ENCODE assay signal across 8 mouse cellular contexts in genomic region chr2:29965906-29966305, GRCm38 (mm10). TPM values are rescaled to one million over a fixed set of nuclear protein-coding genes. Genes with fewer than 3 reads are reported as not detected.
DNase-seq lines count a peak whose midpoint lies in the region; ATAC-seq and TF ChIP-seq lines count a peak whose summit lies in the region.

No protein-coding gene starts in this region.

- H3K4me2 ChIP-seq in intestine, embryonic 14.5 days (ENCODE audit: low read length) = peak overlapping the region; percentile 67
- H3K4me2 ChIP-seq in midbrain, embryonic 13.5 days (replicated peaks) = peak overlapping the region; percentile 81
- peak overlapping the region; percentile 73 for H3K4me2 ChIP-seq in stomach, postnatal 0 days (replicated peaks; ENCODE audit: low read depth)

- peak overlapping the region; percentile 97 for H3K9ac ChIP-seq in intestine, embryonic 14.5 days (ENCODE audit: low read length)
- H3K9ac ChIP-seq in midbrain, embryonic 13.5 days (replicated peaks) = peak overlapping the region; percentile 100
- peak overlapping the region; percentile 98 for H3K9ac ChIP-seq in stomach, postnatal 0 days (ENCODE audit: low read length)

- DNase-seq in intestine, embryonic 14.5 days (ENCODE audit: low spot score) = peak; percentile 71
- no peak for DNase-seq in limb, embryonic 10.5 days (ENCODE audit: low spot score)
- peak; percentile 42 for DNase-seq in stomach, postnatal 0 days (ENCODE audit: low spot score)

- H3K27ac ChIP-seq in brown adipose tissue, adult 24 weeks (replicated peaks; ENCODE audit: low read depth, low read length) = peak overlapping the region; percentile 93
- H3K27ac ChIP-seq in intestine, embryonic 14.5 days (ENCODE audit: low read depth) = peak overlapping the region; percentile 88
- peak overlapping the region; percentile 96 for H3K27ac ChIP-seq in limb, embryonic 10.5 days
- H3K27ac ChIP-seq in midbrain, embryonic 13.5 days = peak overlapping the region; percentile 96
- peak overlapping the region; percentile 95 for H3K27ac ChIP-seq in stomach, postnatal 0 days (replicated peaks)

- no peak for ATAC-seq in erythroblast, adult 5-6 weeks (replicated peaks; ENCODE audit: low FRiP score, poor library complexity, severe bottlenecking)
- ATAC-seq in frontal cortex, adult (ENCODE audit: low TSS enrichment) = peak; percentile 24; the same call in 1 of the 2 replicates
- ATAC-seq in intestine, embryonic 14.5 days (replicated peaks; ENCODE audit: low FRiP score, low TSS enrichment, low read depth) = no peak; the same call in 1 of the 2 replicates
- ATAC-seq in midbrain, embryonic 13.5 days = peak; percentile 18; the same call in 1 of the 2 replicates
- ATAC-seq in stomach, postnatal 0 days (ENCODE audit: low FRiP score, low TSS enrichment) = no peak

- TF ChIP-seq CTCF in stomach, postnatal 0 days (IDR thresholded peaks at IDR 0.05; ENCODE audit: low read depth) = no peak; the same call in 1 of the 2 replicates

- under 1% methylated on average over 39 of the region's 41 CpGs for WGBS in intestine, embryonic 14.5 days
- 1% methylated on average over 41 of the region's 41 CpGs for WGBS in limb, embryonic 10.5 days
- under 1% methylated on average over 21 of the region's 41 CpGs for WGBS in midbrain, embryonic 13.5 days
- WGBS in stomach, postnatal 0 days = under 1% methylated on average over 18 of the region's 41 CpGs

- H3K9me3 ChIP-seq in erythroblast, embryonic 14.5 days (ENCODE audit: control insufficient read depth, low read length) = peaks cover 2% of the 10 kb centered on the region; the same call in 1 of the 2 replicates
- no peaks in the 10 kb centered on the region for H3K9me3 ChIP-seq in intestine, embryonic 14.5 days (ENCODE audit: control insufficient read depth, low read length)
- H3K9me3 ChIP-seq in limb, embryonic 10.5 days (replicated peaks) = no peaks in the 10 kb centered on the region
- no peaks in the 10 kb centered on the region for H3K9me3 ChIP-seq in midbrain, embryonic 13.5 days
- no peaks in the 10 kb centered on the region for H3K9me3 ChIP-seq in stomach, postnatal 0 days (ENCODE audit: control insufficient read depth, low read length)

- H3K4me3 ChIP-seq in erythroblast, embryonic 14.5 days (replicated peaks) = peak overlapping the region; percentile 59
- H3K4me3 ChIP-seq in brown adipose tissue, adult 24 weeks (ENCODE audit: insufficient read depth, low read depth, low read length) = peak overlapping the region; percentile 98
- H3K4me3 ChIP-seq in intestine, embryonic 14.5 days (ENCODE audit: low read depth, low read length) = peak overlapping the region; percentile 78
- peak overlapping the region; percentile 98 for H3K4me3 ChIP-seq in limb, embryonic 10.5 days
- H3K4me3 ChIP-seq in midbrain, embryonic 13.5 days (replicated peaks) = peak overlapping the region; percentile 93
- peak overlapping the region; percentile 100 for H3K4me3 ChIP-seq in stomach, postnatal 0 days (ENCODE audit: low read depth, low read length)

- H3K4me1 ChIP-seq in erythroblast, embryonic 14.5 days (ENCODE audit: control insufficient read depth) = peaks cover 10% of the 10 kb centered on the region
- H3K4me1 ChIP-seq in brown adipose tissue, adult 24 weeks (ENCODE audit: control insufficient read depth, insufficient read depth, insufficient read length, low read length) = peaks cover 20% of the 10 kb centered on the region
- peaks cover 29% of the 10 kb centered on the region for H3K4me1 ChIP-seq in intestine, embryonic 14.5 days (replicated peaks; ENCODE audit: control insufficient read depth, insufficient read depth, low read length)
- H3K4me1 ChIP-seq in limb, embryonic 10.5 days = peaks cover 26% of the 10 kb centered on the region
- H3K4me1 ChIP-seq in midbrain, embryonic 13.5 days (replicated peaks) = peaks cover 51% of the 10 kb centered on the region
- H3K4me1 ChIP-seq in stomach, postnatal 0 days (replicated peaks; ENCODE audit: control insufficient read depth, insufficient read depth) = peaks cover 9% of the 10 kb centered on the region

- H3K36me3 ChIP-seq in erythroblast, embryonic 14.5 days (ENCODE audit: control insufficient read depth) = no peaks in the 10 kb centered on the region; the same call in 1 of the 2 replicates
- H3K36me3 ChIP-seq in intestine, embryonic 14.5 days (ENCODE audit: control insufficient read depth, insufficient read depth, low read length) = peaks cover 14% of the 10 kb centered on the region; the same call in 1 of the 2 replicates
- peaks cover 31% of the 10 kb centered on the region for H3K36me3 ChIP-seq in limb, embryonic 10.5 days
- peaks cover 17% of the 10 kb centered on the region for H3K36me3 ChIP-seq in midbrain, embryonic 13.5 days
- 0 out of 2 replicates have a peak, but pooled peaks cover 4% of the 10 kb centered on the region for H3K36me3 ChIP-seq in stomach, postnatal 0 days (ENCODE audit: control insufficient read depth, insufficient read depth, low read length)

- TF ChIP-seq EP300 in stomach, postnatal 0 days (optimal IDR thresholded peaks at IDR 0.05) = peak; percentile 26

- H3K27me3 ChIP-seq in erythroblast, embryonic 14.5 days (ENCODE audit: control insufficient read depth) = peaks cover 83% of the 10 kb centered on the region
- H3K27me3 ChIP-seq in intestine, embryonic 14.5 days (replicated peaks; ENCODE audit: control insufficient read depth, insufficient read depth, low read length) = no peaks in the 10 kb centered on the region
- no peaks in the 10 kb centered on the region for H3K27me3 ChIP-seq in limb, embryonic 10.5 days (ENCODE audit: low read depth, poor library complexity, severe bottlenecking)
- H3K27me3 ChIP-seq in midbrain, embryonic 13.5 days = no peaks in the 10 kb centered on the region
- H3K27me3 ChIP-seq in stomach, postnatal 0 days (ENCODE audit: control insufficient read depth, insufficient read depth, low read length) = no peaks in the 10 kb centered on the region

RNA-seq across cellular contexts. Expression of gene Sptan1, which starts 0.5 kb away (rescaled TPM):
- polyA plus RNA-seq in erythroblast, embryonic 14.5 days (2012) = 0.01 and 0.04 TPM in 2 replicates
- 16.5 TPM in 2 replicates for total RNA-seq in erythroblast, adult 5-6 weeks (2015; ENCODE audit: low replicate concordance)
- total RNA-seq in erythroblast, adult 5-6 weeks (2017; ENCODE audit: low replicate concordance) = 18.1 and 21.6 TPM in 2 replicates
- 81.3 and 132 TPM in 2 replicates for polyA plus RNA-seq in brown adipose tissue, adult 24 weeks (2012; ENCODE audit: insufficient read depth, insufficient read length, missing spikeins)
- 131 and 141 TPM in 2 replicates for polyA plus RNA-seq in intestine, embryonic 14.5 days (2014; fragmentation: Nextera tagmentation; extraction: Ambion mirVana)
- 70.6 and 80.4 TPM in 2 replicates for polyA plus RNA-seq in limb, embryonic 10.5 days (2016; fragmentation: Nextera tagmentation; extraction: Ambion mirVana)
- polyA plus RNA-seq in midbrain, embryonic 13.5 days (2015; fragmentation: Nextera tagmentation; extraction: Ambion mirVana) = 172 and 185 TPM in 2 replicates
- polyA plus RNA-seq in stomach, postnatal 0 days (2015; fragmentation: Nextera tagmentation; extraction: Ambion mirVana) = 44.2 and 48.3 TPM in 2 replicates

RNA-seq across cellular contexts. Expression of gene Gle1, which starts 30.7 kb away (rescaled TPM):
- polyA plus RNA-seq in erythroblast, embryonic 14.5 days (2012) = 6.5 and 7.0 TPM in 2 replicates
- 3.5 and 12.1 TPM in 2 replicates for total RNA-seq in erythroblast, adult 5-6 weeks (2015; ENCODE audit: low replicate concordance)
- total RNA-seq in erythroblast, adult 5-6 weeks (2017; ENCODE audit: low replicate concordance) = 16.0 and 23.0 TPM in 2 replicates
- 13.1 and 20.3 TPM in 2 replicates for polyA plus RNA-seq in brown adipose tissue, adult 24 weeks (2012; ENCODE audit: insufficient read depth, insufficient read length, missing spikeins)
- 52.4 and 57.6 TPM in 2 replicates for polyA plus RNA-seq in intestine, embryonic 14.5 days (2014; fragmentation: Nextera tagmentation; extraction: Ambion mirVana)
- 75.8 and 86.9 TPM in 2 replicates for polyA plus RNA-seq in limb, embryonic 10.5 days (2016; fragmentation: Nextera tagmentation; extraction: Ambion mirVana)
- polyA plus RNA-seq in midbrain, embryonic 13.5 days (2015; fragmentation: Nextera tagmentation; extraction: Ambion mirVana) = 78.1 and 78.8 TPM in 2 replicates
- polyA plus RNA-seq in stomach, postnatal 0 days (2015; fragmentation: Nextera tagmentation; extraction: Ambion mirVana) = 22.7 and 24.1 TPM in 2 replicates

Comparison
In these comparisons a context has a peak if more than half of its experiments do, and no peak if none do; other contexts are left out.
1. ATAC-seq: peak in frontal cortex, adult (single experiment) and midbrain, embryonic 13.5 days (single experiment); none in erythroblast, adult 5-6 weeks (single experiment), intestine, embryonic 14.5 days (single experiment) and stomach, postnatal 0 days (single experiment).
2. RNA of gene Sptan1, which starts 0.5 kb away (polyA plus RNA-seq): 172 to 185 TPM in midbrain, embryonic 13.5 days, 131 to 141 TPM in intestine, embryonic 14.5 days, 81.3 to 132 TPM in brown adipose tissue, adult 24 weeks, 70.6 to 80.4 TPM in limb, embryonic 10.5 days and 44.2 to 48.3 TPM in stomach, postnatal 0 days; 0.01 to 0.04 TPM in erythroblast, embryonic 14.5 days; every median in the first group is over 10 times any median in the second.
3. Peak in every context shown above with its lines, with median percentiles within 50 percentile points of each other: H3K4me3 ChIP-seq, H3K27ac ChIP-seq, H3K4me2 ChIP-seq and H3K9ac ChIP-seq.